Mouse (Mus musculus) CD4-positive helper T cell, adult 2 months (primary cell): ENCODE data around the gene Stam.

Experiments used
- DNase-seq: peaks from one replicate; pipeline ENCODE4 v3.0.0-alpha.2; 2012; ENCODE audit warnings: low read depth, missing footprints, low spot score

Gene Stam

DNA sequence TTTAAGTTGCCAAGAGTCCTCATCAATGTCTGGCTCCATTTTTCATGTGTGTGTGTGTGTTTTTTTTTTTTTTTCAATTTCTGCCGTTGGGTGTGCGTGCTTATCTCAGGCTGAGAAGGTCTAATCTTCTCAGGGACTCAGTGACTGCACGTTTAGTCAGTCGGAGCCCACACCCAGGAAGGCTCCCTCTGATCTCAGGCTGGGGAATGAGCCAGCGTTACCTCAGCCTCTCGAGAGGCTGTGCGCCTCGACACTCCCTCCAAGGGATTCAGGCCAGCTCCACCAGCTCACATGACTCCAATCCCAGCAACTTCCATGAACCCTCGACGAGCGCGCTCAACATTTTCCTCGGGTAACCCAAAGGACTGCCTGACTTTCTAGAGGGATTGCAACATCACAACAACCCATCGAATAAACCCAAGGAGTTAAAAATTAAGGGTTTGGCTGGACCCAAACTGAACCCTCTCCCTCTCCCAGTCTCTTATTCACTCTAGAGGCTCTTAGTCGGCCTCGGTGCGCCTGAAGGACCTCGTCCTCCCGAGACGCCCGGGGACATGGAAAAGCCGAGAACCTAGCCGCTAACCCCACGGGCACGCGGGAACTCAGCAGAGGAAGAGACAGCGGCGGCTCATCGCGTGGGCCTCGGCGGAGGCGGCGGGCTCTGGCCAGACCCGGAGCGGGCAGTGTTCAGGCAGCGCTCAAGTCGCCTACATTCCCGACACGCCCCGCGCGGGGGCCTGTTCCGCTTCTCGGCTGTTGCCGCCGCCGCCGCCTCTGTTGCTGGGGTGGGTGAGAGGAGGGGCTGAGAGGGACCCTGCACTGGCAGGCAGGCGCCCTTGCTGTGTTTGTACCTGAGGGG is at the start of gene Stam:
Gene Stam, plus strand, starts transcription at position 737 of the 859 bp plus-strand sequence.
- peak; percentile 88 for DNase-seq

DNA sequence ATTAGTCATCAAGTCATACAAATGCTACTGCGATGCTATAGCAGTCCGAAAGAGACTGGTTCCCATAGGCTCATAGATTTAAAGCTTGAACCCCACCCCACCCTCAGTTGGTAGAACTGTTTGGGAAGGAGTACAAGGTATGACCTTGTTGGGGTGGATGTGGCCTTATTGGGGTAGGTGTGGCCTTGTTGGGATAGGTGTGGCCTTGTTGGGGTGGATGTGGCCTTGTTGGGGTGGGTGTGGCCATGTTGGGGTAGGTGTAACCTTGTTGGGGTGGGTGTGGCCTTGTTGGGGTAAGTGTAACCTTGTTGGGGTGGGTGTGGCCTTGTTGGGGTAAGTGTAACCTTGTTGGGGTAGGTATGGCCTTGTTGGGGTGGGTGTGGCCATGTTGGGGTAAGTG is 32.6 kb upstream of the Stam start:
- no peak for DNase-seq

DNA sequence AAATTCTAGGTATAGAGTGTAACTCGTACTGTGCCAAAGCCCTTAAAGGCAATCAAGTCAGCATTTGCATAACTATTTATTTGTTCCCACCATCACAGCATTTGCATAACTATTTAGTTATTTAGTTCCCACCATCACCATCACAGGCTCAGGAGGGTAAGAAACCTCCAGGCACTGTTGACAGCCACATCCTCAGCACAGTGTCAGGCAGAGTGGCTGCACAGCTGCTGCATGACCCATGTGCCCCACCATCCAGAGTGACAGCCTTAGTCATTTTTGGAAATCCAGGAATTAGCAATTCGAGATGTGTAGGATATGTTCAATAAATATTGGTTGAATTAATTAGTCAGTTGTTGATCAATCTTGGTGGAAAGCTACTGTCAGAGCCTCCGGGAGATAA is 30.9 kb upstream of the Stam start:
- DNase-seq = no peak

DNA sequence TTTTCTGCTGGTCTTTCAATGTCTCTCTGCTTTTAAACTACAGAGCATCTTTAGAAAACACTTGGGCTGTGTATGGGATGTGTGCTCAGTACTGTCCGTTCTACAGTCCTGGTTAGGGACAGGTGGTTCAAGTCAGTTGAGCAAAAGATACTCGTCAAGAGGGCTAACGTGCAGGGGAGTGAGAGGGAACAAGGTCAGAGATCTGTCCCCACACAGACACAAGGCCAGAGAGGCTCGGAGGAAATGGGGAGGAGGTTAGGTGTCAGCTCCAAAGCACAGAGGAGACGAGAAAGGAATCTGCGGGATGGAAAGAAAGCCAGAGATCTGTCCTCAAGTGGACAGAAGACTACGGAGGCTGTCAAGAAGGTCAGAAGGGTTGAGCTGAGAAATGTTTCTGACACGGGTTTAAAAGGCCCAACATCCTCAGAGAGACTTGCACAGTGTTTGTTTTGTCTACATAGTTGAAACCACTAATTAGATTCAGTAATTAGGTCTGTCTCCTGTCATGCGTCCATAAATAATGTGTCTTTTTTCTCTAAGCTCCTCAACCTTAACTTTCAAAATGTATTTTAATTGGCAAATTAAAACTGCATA is 30.2 kb upstream of the Stam start:
- DNase-seq = no peak

DNA sequence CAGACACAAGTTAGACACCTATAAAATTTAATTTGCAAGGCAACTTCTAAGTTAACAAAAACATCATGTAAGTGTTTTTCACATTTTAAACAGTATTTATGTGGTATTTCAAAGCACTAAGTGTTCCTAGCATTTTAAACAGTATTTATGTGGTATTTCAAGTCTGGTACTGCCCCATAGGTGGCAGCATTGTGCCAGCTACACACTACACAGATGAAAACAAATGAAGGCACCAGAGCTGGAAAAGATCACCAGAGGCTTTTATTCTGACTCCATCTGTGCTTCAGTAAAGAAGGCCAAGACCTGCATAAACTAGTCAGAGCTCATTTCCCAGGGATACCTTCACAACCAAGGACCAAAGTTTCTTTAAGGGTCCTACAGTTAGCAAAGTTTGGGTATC is 25.5 kb upstream of the Stam start:
- peak; percentile 68 for DNase-seq

DNA sequence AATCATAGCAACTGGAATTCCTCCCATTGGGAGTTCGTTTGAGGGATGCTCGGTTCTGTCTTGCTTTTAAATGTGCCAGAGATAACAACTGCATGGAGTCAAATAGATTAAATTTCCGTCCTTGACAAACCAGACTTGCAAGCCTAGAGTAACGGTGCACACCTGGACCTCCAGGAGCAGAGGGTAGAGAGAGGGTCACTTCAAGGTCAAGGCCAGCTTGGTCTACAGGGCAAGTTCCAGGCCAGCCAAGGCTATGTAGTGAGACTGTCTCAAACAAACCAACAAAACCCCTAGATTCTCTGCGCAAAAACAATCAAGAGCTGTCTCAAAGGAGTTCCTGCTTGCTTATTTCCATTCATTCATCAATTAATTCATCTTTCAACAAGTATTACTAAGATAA is 25.1 kb upstream of the Stam start:
- DNase-seq = no peak

DNA sequence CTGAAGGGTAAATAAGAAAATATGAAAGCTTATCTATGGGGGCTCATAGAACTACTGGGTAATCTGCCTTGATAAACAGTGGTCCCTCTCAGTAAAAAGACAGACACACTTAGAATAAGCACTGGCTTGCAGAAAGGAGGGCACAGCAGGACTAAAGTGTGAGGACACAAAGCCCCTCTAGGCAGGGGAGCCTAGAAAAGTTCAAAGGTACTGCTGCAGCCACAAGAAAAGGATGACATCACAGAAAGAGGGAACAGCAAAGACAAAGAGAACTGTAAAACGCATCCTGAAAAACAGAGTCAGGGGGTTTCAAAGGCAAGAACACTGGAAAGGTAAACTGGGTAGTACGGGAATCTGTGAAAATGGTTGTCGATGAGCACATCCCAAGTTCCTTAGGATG is 20.3 kb upstream of the Stam start:
- no peak for DNase-seq

DNA sequence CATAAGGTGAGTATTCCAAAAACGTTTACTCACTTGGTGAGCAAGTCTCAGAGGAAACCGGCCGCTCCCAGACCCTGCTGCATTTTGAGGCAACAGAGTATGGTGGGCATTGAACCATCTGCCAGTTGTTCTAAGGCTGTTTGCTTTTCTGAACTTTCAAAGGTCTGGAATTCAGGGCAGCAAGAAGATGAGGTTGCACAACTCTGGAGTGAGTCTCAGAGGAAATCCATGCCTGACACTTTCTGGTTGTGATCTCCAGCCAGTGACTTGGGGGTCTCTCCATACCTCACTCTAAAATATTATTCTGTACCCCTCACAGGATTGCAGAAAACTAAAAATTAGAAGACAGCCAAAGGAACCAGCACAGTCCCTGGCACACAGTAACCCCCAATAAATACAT is 19.7 kb upstream of the Stam start:
- DNase-seq = no peak

DNA sequence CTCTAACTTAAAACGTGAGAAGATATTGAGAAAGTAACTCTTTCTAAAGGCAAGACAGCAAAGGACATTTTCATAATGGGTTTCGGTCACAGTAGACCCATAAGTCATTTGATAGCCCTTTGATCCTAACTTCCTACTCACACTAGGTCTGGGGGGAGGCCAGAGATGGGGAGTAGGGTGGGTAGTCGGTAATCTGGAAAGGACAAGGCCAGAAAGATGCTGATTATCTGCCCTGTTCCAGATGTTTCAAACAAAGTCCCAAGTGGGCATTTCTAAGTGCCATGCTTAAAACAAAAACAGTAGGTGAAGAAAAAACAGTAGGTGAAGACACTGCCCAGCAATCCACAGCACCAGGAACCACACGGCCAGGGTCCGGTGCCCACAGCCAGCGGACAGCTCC is 19.2 kb upstream of the Stam start:
- DNase-seq = no peak

DNA sequence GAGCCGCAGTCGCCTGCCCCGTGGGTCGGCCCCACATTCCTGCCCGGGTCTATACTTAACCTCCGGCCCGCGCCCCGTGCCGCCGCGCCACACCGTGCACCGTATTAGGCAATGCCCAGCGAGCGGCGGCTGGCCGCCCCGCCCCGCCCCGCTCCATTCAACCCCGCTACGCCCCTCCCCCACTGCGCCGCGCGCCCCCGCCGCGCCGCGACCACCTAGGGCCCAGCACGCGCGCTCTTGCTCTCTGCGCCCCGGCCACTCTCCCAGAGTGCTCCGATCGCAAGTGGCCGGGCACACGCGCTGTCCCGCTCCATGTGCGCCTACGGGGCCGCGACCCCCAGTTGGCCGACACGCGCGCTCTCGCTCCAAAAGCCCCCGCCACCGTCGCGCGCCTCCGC is 18.7 kb upstream of the Stam start:
- peak; percentile 5 for DNase-seq

DNA sequence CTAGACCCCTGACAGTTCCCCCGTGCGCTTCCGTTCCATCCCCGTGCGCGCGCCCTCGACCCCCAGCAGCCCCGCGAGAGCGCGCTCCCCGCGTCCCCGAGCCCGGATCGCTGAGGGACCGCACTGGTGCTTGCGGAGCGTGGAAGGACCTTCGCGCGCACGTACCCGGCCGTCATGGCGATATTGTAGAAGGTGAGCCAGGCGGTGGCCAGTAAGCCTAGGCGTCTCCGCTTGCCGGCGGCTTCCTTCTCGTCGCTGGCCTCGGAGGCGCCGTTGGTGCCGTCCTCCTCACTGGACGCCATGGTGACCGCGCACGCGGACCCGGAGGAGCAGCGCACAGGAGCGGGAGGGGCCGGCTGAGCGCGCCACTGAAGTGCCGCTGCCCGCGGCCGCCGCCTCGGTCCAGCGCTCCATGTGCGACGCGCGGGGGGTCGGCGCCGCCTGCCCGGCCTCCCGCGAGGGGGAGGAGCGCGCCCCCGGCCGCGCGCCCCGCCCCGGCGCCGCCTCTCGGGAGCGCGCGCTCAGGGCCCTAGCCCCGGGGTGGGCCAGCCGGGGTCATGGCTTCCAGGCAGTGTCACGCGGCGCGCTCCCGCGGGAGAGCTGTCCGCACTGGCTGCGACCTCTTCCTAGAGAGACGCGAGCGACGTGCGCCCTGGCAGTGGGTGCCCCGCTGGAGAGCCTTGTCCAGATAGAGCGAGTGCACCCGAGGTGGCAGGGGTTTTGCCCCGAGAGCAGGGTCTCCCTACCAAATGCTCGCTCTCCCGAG is 18.1 kb upstream of the Stam start, which contains the start of gene Hacd1:
Gene Hacd1, minus strand, starts transcription at position 570 of the 766 bp plus-strand sequence.
- DNase-seq = peak; percentile 34

DNA sequence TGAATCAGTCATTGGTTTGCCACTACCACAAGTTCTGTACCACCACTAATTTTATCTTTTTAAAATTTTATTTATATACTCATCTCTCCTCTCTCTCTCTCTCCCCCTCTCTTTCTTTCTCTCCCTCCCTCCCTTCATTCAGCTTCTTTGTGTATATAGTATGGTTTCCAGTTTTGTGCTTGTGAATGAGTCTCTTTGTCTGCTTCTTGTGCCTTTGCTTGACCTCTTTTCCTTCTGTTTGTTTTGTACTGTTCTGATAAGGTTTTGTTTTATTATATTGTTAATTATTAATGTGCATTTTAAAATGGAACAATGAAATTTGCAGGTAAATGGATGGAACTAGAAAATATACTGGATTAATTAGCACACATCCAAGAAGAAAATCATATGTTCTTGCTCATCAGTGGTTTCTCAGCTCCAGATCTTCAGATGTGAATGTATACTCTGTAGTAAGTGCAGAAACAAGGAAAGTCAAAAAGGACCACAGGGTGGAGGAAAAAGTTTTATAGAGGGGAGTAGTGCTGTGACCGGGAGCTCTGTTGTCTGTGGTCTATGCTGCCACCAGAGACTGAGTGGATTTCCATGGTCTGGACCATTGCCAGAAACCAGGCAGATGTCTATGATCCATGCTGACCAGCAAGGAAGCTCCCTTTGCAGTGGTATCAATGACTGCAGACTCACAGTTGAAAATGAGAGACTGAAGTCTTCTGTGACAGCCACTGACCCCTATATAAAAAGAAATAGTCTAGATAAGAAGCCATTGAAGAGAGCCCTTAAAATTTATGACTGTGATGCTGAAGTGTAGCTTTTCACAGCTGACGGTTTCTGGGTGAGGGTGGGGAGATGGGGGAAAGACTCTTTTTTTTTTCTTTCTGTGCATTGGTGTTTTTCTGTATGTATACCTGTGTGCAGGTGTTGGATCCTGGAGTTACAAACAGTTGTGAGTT is 7.9 kb upstream of the Stam start:
- DNase-seq = no peak

DNA sequence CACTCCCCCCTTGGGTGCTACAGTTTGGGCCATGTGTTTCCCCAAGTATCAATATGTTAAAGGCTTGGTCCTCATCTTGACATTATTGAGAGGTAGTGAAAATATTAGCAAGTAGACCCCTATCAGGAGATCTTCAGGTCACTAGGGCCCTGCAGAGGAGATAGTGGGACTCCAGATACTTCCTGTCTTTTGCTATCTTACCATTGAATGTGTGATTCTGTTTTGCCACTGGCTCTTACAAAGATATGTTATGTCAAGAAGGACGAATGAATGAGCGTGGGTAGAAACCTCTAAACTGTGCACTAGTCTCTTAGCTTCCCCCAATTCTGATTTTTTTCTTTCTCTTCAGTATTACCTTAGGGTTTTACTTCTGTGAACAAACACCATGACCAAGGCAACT is 4.9 kb upstream of the Stam start:
- DNase-seq = no peak

DNA sequence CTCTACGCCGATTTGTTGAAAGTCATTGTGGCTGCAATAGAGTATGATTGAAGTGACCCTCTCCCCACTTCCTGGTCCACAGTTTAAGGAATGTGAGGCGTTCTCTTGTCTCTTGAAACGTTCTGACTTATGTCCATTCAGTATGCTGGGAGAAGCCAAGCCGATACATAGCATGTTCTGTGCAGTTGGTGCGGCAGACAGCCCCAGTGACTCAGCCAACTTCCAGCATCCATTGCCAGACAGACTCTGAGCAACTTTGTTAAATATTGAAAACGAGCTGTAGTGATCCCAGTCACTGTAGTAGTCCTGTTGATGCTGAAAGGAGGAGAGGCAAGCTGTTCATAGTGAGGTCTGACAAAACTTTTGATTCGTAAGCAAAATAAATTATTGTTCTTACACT is 3.4 kb upstream of the Stam start:
- no peak for DNase-seq

DNA sequence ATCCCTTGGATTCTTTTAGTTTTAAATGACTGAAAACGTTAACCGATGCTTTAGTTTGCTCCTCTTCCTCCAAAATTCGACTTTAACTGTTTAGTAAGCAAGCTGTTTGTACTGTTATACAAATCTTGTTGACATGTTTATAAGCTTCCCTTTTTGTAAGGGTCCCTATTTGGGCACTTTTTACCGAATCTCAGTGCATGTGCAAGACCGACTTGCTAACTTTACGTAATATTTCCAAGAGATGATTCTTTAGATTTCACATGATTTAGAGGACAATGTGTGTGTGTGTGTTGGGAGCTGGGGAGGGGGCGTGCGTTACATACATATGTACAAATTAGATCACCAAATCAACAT is 913 bp upstream of the Stam start:
- no peak for DNase-seq

DNA sequence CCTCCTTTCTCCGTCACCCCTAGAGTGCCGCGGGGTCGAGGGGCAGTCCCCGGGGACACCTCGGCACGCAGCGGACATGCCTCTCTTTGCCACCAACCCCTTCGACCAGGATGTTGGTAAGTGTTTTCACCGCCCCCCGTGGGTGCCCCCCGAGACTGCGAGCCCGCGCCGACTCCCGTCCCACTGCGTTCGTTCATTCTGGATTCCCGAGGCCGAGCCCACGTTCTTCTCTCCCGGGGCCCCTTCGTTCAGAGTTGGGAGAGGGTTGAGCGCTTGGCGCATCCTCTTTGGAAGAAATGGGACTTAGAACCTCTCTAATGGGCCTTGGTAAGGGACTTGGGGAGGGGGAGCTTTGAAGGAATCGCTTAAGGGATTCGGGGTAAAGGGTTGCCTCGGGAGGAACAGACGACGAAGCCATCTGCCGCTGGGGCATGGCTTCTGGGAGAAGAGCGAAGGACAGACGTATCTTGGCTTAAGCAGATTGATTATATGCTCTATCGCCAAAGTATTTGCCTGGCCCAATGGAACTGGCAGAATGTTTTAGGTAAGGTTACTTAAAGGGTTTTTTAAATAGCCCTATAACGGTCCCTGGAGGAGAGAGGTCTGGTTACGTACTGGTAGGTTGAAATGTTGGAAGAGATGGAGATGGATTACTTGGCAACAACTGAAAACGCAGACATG is 463 bp downstream of the Stam start:
- DNase-seq = no peak

DNA sequence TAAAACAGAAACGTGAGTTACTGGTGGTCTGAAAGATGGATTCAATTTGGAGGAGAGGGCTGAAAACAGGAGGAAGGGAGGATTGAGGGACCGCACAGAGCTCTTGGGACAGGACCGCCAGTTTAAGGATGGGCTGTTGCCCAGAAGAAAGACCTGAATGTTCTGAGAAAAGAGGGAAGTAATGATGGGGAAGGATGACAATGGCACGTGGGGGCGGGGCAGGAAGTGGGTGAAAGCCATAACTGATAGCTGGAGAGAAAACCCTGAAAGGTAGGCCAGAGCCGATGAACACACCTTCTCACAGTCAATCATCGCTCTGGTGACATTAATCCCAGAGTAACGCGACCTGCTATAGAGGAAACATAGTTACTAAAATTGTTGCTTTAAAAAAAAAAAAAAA is 4.6 kb downstream of the Stam start:
- DNase-seq = peak; percentile 26

DNA sequence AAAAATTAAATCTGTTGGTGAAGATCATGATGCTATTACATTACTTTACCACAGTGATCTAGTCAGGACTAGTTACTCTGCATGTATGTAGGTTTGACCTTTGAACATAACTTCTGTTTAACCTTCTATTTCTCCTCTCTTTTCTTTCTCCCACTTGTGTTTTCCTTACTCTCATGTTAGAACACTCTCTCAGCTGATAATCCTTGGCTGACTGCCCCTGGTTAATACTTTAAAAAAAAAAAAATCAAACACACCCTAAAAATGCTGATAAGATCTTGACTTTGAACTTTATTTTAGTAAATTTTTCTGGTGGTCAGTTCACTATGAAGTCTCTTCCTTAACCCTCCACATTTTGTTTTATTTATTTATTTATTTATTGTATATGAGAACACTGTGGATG is 26.6 kb downstream of the Stam start:
- no peak for DNase-seq

DNA sequence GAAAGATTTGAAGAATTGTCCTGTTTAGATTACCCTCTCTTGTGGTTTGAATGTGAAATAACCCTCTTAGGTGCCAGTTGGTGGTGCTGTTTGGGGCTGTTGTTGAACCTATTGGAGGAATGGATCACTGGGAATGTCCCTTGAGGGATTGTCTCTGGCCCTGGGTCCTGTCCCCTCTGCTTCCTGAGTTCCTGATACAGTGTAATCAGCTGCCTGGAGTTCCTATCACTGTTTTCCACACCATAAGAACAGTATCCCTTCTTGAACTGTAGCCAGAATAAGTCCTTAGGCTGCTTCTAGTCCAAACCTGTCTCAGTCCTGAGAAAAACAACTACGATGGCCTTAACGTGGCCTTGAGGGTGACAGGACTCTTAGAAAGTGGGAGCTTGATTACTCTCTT is 28.7 kb downstream of the Stam start:
- DNase-seq = no peak

DNA sequence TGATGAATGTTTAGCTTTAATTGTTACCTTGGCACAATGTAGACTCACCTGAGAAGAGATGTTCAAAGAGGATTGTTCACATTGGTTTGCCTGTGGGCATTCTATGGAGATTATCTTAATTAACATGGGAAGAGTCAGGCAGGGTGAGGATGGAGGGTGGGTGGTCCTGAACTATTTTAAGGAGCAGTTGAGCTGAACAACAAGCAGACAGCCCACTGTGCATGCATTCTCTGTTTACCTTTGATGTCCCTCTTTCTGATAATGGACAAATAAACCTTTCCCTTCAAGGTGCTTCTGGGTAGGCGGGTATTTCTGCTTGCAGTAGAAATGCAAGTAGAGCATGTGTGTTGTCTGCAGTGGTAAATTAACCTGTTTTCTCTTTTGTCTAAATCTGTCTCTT is 30.0 kb downstream of the Stam start:
- DNase-seq = no peak

DNA sequence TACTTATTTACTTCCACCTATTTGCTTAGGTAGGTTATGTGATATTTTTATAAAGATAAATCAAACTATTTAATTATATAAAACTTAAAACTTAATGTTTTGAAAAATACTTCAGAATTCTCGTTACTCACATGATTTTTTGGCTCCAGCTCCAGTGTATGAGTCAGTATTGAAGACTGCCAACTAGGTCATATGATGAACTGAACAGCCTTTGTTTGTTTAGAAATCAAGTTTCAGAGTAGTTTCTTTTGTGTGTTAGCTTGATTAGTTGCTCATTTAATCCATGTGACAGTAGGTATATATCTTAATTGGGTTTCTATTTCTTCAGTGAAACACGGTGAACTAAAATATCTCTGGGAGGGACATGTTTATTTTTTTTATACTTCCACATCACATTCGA is 33.8 kb downstream of the Stam start:
- no peak for DNase-seq
